Mouse (Mus musculus) erythroblast, embryonic 14.5 days (primary cell): Measurements from ENCODE around the gene Pomt1.

Source experiments
- GATA1 ChIP-seq: IDR thresholded peaks from 2 replicates; pipeline ENCODE4 v1.6.1; 2012; ENCODE audit warnings: low read length, inconsistent platforms, mixed read lengths
- TAL1 ChIP-seq: IDR thresholded peaks from 3 replicates; pipeline ENCODE4 v1.6.1; 2012; ENCODE audit warnings: low read length, inconsistent platforms, mixed read lengths

GRCm38 (mm10) chr2:32200712-32201111 is 35.7 kb upstream of the Pomt1 start:
- no peak for TF ChIP-seq GATA1
- TF ChIP-seq TAL1, result no peak
